Mouse (Mus musculus): ENCODE data around the gene Atxn1.

DNA sequence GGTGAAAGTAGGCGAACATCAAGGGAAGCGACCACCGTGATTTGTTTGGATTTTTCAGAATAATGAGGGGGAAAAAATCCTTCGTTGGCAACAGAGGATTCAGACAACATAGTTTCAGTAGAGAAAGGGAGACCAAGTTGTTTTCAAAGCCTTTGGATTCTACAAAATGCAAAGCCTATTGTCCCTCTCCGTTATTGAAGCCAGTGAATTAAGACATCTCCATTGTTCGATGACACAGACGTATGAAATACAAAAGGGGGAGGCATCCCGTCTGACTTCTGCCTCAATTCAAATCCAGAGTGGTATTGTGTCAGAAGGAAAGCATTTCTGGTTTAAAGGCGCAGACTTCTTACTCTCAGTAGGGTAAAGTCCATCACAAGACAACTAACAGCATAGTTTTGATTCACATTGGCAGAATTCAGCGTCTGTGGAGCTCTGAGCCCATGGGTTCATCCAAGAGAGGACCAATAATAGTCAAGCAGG, 103.7 kb downstream of the Atxn1 start:
- TF ChIP-seq CTCF (IDR thresholded peaks at IDR 0.05; ENCODE audit: extremely low read depth, insufficient read depth, low read length) (no peak), POLR2A (IDR thresholded peaks at IDR 0.05; ENCODE audit: extremely low read depth, insufficient read depth, low read length) (no peak)

Measured in cortical plate, adult 2 months (tissue).